Mouse (Mus musculus) heart, adult 9 months (tissue): Measurements from ENCODE around the gene AI854703.
A peak's percentile ranks its signal among the peaks of the same experiment; 100 is the strongest.

Experiments
- DNase-seq, 2 experiments: peaks; one replicate each; pipeline ENCODE4 v3.0.0; 2022; ENCODE audit warnings: low spot score in 2 of 2

AI854703 gene

DNA sequence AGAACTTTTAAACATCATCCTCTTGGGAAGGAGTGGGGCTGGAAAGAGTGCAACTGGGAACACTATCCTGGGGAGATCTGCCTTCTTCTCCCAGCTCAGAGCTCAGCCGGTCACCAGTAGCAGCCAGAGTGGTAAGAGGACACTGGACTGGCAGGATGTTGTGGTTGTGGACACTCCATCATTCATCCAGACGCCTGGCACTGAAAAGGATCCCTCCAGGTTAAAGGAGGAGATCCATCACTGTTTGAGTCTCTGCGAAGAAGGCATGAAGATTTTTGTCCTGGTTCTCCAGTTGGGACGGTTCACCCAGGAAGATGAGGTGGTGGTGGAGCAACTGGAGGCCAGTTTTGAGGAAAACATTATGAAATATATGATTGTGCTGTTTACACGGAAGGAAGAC is 32.2 kb downstream of the AI854703 start:
- DNase-seq, result no peak

DNA sequence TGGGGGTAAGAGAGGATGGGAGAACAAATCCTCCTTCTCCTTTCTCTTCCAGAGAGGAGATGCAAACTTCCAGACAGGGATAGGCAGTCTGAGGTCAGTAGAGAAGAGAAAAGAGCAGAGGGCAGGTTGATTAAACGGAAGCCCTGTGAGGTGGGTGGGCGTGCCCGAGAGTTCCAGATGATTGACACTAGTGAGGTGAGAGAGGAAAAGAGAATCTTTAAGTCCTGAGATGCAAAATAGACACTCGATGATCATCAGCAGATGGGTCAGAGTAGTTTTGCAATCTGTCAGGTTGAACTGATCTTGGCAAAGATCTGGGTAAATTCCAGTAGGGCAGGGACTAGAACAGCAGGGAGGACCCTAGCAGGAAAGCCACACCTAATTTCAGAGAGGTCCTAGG is 38.2 kb downstream of the AI854703 start:
- DNase-seq, result no peak

DNA sequence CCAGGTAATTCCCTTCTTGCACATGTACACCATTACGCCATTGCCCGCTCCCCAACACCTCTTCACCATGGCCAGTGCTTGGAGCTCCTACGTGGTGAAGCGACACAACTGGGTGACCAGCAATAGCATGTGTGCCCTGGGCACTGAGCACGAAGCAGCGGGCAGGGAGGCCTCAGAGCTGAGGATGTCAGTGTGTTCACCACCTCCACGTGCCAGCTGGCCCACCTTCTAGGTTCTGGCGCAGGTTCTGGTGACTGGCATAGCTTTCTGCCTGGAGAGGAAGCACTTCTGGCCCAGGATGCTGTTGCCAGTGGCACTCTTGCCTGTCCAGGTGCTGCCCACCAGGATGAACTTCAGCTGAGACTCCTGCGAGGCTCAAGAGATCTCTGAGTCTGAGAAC is 38.9 kb downstream of the AI854703 start:
- DNase-seq, result no peak

DNA sequence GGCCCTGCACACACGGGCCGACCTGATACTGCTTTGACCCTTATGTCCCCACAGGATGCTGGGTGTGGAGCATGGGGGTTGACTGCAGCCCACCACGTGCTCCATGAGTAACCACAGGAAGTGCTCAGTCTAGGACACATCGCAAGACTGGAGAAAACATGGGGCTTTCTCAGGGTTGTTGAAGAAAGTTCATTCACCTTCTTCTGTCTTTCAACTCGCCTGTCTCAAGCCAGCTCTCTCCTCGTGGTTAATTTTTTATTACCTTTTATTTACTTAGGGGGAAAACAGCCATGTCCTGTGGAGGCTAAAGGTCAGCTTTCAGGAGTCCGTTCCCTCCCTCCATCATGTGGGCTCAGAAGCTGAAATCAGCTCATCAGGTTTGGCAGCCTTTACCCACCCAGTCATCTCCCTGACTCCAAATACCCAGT is 39.6 kb downstream of the AI854703 start:
- no peak for DNase-seq

DNA sequence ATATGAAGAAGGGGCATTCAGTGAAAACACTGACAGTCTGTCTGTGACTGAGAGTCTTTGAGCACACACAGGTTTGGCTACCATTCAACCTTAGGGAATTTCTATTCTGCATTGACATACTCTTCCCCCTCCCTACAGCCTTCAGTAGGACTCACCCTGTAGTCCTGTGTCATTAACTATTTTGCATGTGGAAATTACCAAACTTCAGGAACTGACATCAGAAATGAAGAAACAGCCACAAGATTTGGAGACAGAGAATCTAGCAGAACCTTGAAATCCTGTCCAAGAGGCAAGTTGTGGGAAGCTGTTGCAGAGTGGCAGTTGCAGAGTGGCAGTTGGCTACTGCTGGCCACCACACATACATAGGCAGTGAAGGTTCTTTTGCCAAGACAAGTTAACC is 41.5 kb downstream of the AI854703 start:
- no peak for DNase-seq

DNA sequence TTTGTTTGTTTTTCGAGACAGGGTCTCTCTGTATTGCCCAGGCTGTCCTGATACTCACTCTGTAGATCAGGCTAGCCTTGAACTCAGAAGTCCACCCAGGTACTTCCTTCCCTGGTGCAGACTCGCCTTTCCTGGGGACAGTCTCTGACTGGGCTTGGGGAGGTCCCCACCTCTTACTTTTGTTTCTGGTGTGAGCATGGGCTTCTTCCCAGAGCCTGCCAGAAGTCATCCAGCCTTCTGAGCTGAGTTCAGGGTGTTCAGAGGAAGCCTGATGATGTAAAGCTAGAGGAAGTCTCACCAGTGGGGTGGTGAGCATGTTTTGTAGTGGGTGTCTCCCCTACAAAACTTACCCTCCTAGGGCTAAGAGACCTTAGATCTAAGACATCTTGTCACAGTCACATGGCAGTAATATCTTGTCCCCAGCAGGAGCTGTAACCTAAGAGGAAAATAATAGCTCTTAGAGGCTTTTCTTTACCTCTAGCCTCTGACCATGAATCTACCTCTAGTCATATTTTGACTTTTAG is 42.9 kb downstream of the AI854703 start:
- DNase-seq, result no peak

DNA sequence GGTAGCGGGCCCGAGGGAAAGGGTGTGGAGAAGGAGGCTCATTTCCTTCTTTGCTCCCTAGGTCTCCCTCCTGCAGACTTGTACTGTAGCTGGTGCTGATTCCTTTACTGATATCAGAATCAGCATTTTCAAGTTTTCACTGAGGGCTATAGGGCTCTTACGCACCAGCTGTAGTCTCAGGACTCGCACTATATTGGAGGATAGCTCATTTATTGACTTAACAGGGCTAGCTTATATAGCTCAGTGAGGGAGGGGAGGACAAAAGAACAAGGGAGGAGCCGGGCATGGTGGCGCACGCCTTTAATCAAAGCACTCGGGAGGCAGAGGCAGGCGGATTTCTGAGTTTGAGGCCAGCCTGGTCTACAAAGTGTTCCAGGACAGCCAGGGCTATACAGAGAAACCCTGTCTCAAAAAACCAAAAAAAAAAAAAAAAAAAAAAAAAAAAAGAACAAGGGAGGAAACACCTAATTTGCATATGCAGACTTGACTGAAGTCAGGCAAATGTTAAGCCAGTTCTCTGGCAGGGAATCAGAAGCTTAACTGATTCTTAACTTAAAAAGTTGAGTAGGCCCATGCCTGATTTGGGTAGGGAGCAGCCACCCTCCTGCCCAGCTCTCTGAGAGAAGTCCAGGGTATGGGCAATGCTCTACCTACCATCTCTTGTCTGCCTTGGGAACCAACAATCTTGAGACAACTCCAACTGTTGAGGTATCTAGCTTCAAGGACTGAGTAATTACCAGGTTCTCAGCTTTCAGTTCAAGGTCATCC is 47.9 kb downstream of the AI854703 start:
- DNase-seq, result no peak

DNA sequence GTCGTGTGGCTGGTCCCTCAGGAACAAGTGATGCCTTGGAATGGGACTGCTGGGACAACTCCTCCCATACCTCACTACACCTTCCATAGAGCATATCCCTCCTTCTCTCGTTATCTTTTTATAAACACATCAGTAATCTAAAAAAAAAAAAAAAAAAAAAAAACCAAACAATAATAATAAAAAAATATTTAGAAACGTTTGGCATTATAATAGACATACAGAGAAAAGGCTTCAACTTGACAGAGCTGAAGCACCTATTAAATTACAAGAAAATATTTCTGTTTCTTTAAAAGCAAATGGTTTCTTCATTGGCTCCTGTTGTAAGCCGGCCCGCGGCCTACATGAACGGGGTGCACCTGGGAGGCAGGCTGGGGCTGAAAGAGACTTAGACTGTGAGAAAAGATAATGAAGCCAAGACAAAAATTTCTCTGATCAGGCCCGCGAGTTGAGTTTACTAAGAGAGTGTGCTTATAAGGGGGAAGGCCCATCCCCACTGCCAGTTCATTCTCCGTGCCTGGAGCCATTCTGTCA is 48.9 kb downstream of the AI854703 start:
- no peak for DNase-seq

DNA sequence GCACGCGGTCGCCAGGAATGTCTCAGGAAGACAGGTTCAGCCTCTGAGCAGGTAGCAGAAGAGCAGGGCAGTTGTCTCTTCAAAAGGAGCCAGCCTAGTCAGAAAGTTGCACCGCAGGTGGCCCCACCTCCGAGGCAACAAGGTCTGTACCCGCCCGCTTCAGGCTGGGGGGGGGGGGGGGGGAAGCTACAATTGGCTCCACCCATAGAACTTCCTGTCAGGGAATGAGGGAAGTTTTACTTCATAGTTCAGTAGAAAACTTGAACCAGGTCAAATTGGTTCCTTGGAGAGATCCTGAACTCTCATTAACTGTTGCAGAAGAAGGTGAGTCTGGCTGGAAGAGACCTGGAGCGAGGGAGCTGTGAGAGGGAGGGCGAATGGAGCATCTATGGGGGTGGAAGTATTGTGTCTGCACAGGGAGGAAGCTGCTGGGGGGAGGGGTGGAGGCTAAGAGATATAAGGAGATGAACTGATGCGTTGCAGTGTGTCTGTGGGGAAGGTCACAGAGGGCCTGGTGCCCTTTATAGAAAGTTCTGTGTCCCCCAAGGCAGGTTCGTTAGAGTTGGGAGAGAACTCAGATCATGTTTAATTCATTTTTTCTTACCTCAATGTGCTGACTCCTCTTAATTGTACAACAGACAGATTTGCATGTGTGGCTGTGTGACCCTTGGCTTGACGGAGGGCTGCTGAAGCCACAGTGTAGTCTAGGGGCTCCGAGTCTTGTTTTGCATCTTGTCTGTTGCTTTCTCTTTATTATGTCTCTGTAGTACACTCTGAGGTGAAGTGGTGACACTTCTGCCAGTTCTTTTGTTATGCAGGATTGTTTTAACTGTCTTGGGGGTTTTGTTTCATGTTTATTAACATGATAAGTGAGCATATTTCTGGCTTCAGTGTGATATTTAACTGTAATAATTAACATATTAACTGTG is 49.6 kb downstream of the AI854703 start, which contains the start of gene Gimap9:
Gene Gimap9 (plus strand): TSS at position 199 of the 929 bp plus-strand sequence.
- peak; percentile 44 to 53 for DNase-seq

DNA sequence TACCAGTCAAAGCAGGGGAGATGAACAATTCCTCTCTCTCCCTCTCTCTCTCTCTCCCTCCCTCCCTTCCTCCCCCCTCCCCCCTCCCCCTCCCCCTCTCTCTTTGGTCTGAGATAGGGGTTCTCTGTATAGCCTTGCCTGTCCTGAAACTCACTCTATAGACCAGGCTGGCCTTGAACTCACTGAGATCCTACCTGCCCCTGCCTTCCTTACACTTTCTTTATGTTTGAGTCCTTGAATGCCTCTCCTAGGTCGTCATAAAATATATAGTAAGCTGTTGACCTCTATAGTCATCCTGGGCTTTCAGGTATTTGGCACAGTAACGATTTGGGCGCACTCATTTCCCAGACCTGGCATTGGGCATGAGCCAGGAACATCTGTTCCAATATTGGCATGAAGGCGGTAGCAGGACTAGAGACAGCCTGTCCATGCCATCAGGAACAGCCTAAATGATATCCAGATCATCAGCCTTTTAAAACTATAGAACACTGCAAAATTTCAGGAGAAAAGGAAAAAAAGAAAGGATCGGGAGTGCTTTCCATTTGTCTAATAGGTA is 50.4 kb downstream of the AI854703 start:
- DNase-seq, result no peak

DNA sequence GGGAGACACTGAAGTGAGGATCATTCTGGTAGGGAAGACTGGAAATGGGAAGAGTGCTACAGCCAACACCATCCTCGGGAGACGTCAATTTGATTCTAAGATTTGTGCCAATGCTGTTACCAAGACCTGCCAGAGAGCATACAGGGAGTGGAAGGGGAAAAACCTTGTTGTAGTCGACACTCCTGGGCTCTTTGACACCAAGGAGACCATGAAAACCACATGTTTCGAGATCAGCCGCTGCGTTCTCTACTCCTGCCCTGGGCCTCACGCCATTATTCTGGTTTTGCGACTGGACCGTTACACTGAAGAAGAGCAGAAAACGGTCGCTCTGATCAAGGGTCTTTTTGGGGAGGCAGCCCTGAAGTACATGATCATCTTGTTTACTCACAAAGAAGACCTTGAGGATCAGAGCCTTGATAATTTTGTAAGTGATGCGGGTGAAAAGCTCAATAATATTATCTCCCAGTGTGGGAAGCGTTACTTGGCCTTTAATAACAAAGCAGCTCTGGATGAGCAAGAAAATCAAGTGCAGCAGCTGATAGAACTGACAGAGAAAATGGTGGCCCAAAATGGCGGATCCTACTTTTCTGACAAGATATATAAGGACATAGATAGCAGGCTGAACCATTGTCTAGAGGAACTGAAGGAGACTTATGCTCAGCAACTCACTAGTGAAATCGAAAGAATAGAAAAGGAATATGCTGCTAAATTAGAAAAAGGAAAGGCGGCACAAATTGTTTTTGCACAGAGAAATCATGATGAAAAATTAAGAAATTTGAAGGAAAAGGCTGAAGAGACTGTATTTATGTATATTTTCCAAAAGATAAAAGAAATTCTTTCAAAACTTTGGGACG is 51.2 kb downstream of the AI854703 start:
- DNase-seq, result no peak

DNA sequence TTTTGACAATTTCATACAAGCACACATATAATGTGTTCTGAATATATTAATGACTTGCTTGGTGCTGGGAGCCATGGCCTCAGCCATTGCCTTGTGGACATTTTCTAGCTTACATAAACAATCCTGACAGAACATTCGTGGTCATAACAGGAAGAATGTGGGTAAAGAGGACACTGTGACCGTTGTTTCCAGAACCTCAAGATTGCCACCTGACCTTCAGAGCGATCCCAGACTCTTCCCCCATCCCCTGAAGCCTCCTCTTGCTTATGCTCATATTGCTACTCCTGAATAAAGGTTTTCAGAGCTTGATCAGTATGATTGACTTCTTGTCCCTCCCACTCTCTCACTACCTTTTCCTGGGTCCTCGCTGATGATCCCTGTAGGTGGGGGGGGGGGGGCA is 51.8 kb downstream of the AI854703 start:
- DNase-seq, result no peak

DNA sequence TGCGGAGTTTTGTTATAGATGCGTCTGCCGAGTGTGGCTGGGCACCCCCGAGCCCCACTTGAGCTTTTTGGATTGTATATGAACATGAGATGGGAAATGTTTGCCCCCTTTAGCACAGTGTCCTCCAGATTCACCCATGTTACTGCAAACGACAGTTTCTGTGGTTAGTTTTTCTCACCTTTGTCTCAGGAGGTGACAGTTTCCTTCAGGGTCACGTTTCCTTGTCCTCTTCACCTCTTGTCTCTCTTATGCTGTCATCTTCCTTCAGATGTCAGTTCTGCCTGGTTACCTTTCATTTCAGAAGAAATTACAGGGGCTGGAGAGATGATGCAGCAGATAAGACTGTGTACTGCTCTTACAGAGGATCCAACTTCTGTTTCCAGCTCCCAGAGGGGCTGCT is 53.1 kb downstream of the AI854703 start:
- no peak for DNase-seq

DNA sequence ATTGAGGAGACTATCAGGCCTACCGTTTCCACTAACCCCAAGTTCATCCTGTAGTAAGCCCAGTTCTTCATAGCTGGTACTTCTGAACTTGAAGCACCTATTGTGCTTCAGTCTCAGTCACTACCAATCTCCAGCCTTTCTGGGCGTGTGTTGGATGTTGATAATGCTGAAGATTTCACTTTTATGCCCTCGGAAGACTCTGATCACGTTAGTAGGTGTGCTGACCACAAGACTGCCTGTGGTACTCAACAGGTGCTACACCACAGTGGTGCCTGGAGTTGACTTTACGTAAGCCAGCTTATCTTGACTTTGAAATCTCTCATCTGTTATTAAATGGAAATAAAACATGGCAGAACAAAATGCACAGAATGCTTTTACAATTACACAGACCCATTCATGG is 53.9 kb downstream of the AI854703 start:
- DNase-seq, result no peak

DNA sequence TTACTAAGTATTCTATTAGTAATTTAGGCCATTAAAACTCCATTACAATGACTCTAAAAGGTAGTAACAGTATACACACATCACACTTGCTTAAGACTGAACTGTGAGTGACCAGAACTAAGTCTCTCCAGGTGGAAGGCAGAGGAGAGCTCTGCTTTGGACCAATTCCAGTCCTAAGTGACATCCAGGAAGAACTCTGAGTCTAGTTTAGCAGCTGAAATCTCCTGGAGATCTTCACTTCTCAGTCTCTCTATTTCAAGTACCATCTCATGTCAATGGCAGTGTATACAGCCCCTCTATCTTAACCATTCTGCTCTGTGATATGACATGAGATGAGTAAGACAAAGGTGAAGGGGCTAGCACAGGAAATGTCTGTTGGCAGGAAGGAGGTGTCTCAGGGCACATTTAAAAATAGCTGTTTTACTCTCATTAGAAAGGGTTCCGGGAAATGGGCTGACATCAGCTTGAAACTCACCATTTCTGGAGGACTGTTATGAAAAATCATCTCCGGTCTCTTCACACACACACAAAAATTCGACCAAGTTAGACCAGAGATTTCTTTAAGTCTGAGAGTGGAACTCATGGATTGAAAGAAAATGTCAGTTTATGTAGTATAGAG is 55.0 kb downstream of the AI854703 start:
- no peak for DNase-seq

DNA sequence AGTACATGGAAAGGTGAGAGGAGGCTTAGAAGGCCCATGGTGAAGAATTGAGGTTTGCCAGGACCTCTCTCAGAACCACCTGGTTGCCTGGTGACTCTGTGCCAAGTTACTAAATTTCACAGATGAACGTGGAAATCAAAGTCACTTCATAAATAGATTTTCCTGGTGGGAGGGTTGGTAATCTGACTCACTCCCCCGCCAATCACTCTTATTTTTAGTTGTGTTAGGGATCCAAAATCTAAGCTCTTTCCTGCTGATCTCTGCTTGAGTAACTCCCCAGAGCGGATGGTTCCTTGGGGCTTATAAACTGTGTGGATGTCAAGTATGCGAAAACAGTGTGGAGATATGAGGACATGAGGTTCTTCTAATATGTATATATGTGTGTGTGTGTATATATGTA is 55.7 kb downstream of the AI854703 start:
- no peak for DNase-seq
